Mouse (Mus musculus) small intestine, adult 2 months (tissue): ENCODE data around the gene Rhd.

Source experiments
- CTCF ChIP-seq: fragments of 200-500 bp; IDR thresholded peaks from 2 replicates; pipeline ENCODE4 v1.5.1; 2012; ENCODE audit warnings: low read depth, mild to moderate bottlenecking, control low read depth, inconsistent platforms, low read length, moderate library complexity, mixed read lengths; ENCODE audit not compliant: insufficient replicate concordance, insufficient read length; ENCODE audit errors: extremely low read depth
- POLR2A ChIP-seq: fragments of 200-500 bp; IDR thresholded peaks from 2 replicates; pipeline ENCODE4 v1.6.1; 2012; ENCODE audit warnings: low read depth, mild to moderate bottlenecking, control low read depth, inconsistent platforms, low read length, moderate library complexity

DNA sequence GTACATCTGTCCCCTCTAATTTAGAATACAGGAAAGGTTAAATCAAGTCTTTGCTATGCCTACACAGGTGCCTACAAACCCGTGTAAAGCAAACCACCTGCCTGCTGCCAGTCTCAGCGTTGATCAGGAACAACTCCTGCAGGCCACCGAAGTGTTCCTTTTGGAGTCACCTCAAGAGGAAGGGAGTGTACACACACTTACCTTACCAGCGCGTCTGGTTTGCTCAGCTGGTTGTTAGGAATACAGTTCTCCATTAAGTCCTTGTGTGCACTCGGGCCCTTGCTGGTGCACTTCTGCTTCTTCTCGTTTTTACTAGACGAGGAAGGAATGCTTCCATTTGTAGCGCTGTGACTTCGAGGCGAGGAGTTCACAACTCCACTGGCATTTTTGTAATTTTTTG lies 36.5 kb upstream of the Rhd start:
- TF ChIP-seq POLR2A, result no peak
- TF ChIP-seq CTCF, result no peak
